Mouse (Mus musculus) cortical plate, adult 2 months (tissue): Measurements from ENCODE around the gene Pvalb.

ENCODE experiments used
- CTCF ChIP-seq: fragments of 200-500 bp; IDR thresholded peaks from 2 replicates; pipeline ENCODE4 v1.5.1; 2011; ENCODE audit warnings: mild to moderate bottlenecking, control low read depth, low read length; ENCODE audit not compliant: insufficient read depth; ENCODE audit errors: extremely low read depth
- POLR2A ChIP-seq: fragments of 200-500 bp; IDR thresholded peaks from 2 replicates; pipeline ENCODE4 v1.6.1; 2011; ENCODE audit warnings: mild to moderate bottlenecking, low read length, control low read depth; ENCODE audit not compliant: insufficient read depth; ENCODE audit errors: extremely low read depth

GRCm38 (mm10) chr15:78169566-78169965 is 36.6 kb downstream of the Pvalb start:
- no peak for TF ChIP-seq CTCF
- TF ChIP-seq POLR2A = no peak
